Mouse (Mus musculus) forebrain, embryonic 12.5 days (tissue): ENCODE measurements around the gene Ecsit. TPM values are rescaled to one million over a fixed set of nuclear protein-coding genes. Genes with fewer than 3 reads are reported as not detected.

ENCODE experiments used
- ATAC-seq: fragments of 200-750 bp; cut with Nextera tagmentation; 2 replicates; pipeline ENCODE4 v1.8.0; 2017; ENCODE audit warnings: moderate TSS enrichment; ENCODE audit not compliant: low FRiP score
- H3K27ac ChIP-seq: fragments of 300-500 bp; sonication (generic); 2 replicates; pipeline ENCODE4 v1.5.1; 2016; ENCODE audit warnings: mild to moderate bottlenecking
- H3K27me3 ChIP-seq: fragments of 300-500 bp; sonication (generic); 2 replicates; pipeline ENCODE4 v1.6.1; 2016; ENCODE audit warnings: mild to moderate bottlenecking
- H3K36me3 ChIP-seq: fragments of 300-500 bp; sonication (generic); replicated peaks from 2 replicates; pipeline ENCODE4 v1.6.1; 2016; ENCODE audit warnings: mild to moderate bottlenecking
- H3K4me1 ChIP-seq: fragments of 300-500 bp; sonication (generic); 2 replicates; pipeline ENCODE4 v1.6.1; 2016
- H3K4me2 ChIP-seq: fragments of 300-500 bp; sonication (generic); 2 replicates; pipeline ENCODE4 v1.6.1; 2016; ENCODE audit warnings: mild to moderate bottlenecking, moderate library complexity
- H3K4me3 ChIP-seq: fragments of 300-500 bp; sonication (generic); replicated peaks from 2 replicates; pipeline ENCODE4 v1.5.1; 2016; ENCODE audit warnings: mild to moderate bottlenecking
- H3K9ac ChIP-seq: fragments of 300-500 bp; sonication (generic); 2 replicates; pipeline ENCODE4 v1.6.1; 2016; ENCODE audit warnings: mild to moderate bottlenecking
- H3K9me3 ChIP-seq: fragments of 300-500 bp; sonication (generic); 2 replicates; pipeline ENCODE4 v1.6.1; 2016
- WGBS: fragments of 180-500 bp; shearing (Covaris S2); methylation state at CpG from one replicate; pipeline ENCODE4 v1.1.7; 2016; 5-methylcytosine and 5-hydroxymethylcytosine counted together
- polyA plus RNA-seq: library from polyadenylated mRNA; unstranded; fragments of >200 nt; fragmentation: Nextera tagmentation; extraction: Ambion mirVana; gene quantifications from 2 replicates; pipeline ENCODE4 v1.2.1, GENCODE M21; 2016

The Ecsit gene
- polyA plus RNA-seq, 1 experiment from 2014 or later = 35.0 TPM

DNA sequence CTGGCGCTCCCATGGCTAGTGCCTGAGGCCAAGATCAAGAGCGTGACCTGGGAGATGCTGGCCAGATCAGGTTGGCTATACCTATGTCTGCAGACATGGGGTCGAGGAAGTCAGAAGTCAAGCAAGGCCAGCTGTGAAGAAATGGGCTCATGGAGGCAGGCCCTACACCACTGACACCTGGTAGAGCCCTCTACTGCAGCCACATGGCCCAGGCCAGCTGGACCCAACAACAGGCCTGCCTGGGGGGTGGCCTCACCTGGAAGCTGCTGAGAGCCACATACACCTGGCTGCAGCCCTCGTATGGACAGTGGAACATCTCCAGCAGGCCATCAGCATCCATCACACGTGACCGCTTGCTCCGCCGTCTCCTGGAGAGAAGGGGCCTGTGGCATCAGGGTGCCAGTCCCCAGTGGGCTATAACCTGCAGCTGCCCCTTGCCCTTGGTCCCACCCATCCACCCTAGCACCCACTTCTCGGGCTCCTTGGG, 28.2 kb downstream of the Ecsit start:
- H3K4me3 ChIP-seq = no peak overlapping the region
- H3K4me2 ChIP-seq = no peak overlapping the region
- H3K27me3 ChIP-seq = peaks cover 29% of the 10 kb centered on the region
- no peaks in the 10 kb centered on the region for H3K9me3 ChIP-seq
- H3K27ac ChIP-seq = no peak overlapping the region
- no peak overlapping the region for H3K9ac ChIP-seq
- H3K36me3 ChIP-seq = peaks cover 47% of the 10 kb centered on the region
- ATAC-seq = no peak
- H3K4me1 ChIP-seq = peaks cover 9% of the 10 kb centered on the region
- 94% methylated on average over 9 of the region's 9 CpGs for WGBS

GRCm38 (mm10) chr9:22056303-22056910, 28.8 kb downstream of the Ecsit start:
- H3K9ac ChIP-seq = no peak overlapping the region
- H3K27ac ChIP-seq = no peak overlapping the region
- no peak overlapping the region for H3K4me2 ChIP-seq
- no peak for ATAC-seq
- 84% methylated on average over 9 of the region's 9 CpGs for WGBS
- H3K4me3 ChIP-seq = no peak overlapping the region
- peaks cover 32% of the 10 kb centered on the region for H3K27me3 ChIP-seq
- peaks cover 42% of the 10 kb centered on the region for H3K36me3 ChIP-seq
- H3K4me1 ChIP-seq = peaks cover 11% of the 10 kb centered on the region
- no peaks in the 10 kb centered on the region for H3K9me3 ChIP-seq

GRCm38 (mm10) chr9:22055713-22056112, 29.5 kb downstream of the Ecsit start:
- 42% methylated on average over 29 of the region's 29 CpGs for WGBS

GRCm38 (mm10) chr9:22054411-22055076, 30.7 kb downstream of the Ecsit start:
- peaks cover 25% of the 10 kb centered on the region for H3K4me1 ChIP-seq
- H3K27ac ChIP-seq = no peak overlapping the region
- H3K9ac ChIP-seq = no peak overlapping the region
- peaks cover 27% of the 10 kb centered on the region for H3K36me3 ChIP-seq
- H3K9me3 ChIP-seq = no peaks in the 10 kb centered on the region
- peaks cover 32% of the 10 kb centered on the region for H3K27me3 ChIP-seq
- peak overlapping the region; percentile 46 for H3K4me2 ChIP-seq
- WGBS = 3% methylated on average over 32 of the region's 32 CpGs
- peak overlapping the region; percentile 11 for H3K4me3 ChIP-seq
- ATAC-seq = peak; percentile 8; the same call in 1 of the 2 replicates

More at GRCm38 (mm10) chr9:22055713-22056112, 29.5 kb downstream of the Ecsit start:
- peaks cover 35% of the 10 kb centered on the region for H3K36me3 ChIP-seq
- H3K4me1 ChIP-seq = peaks cover 13% of the 10 kb centered on the region
- no peaks in the 10 kb centered on the region for H3K9me3 ChIP-seq
- no peak for ATAC-seq
- H3K27ac ChIP-seq = no peak overlapping the region
- peaks cover 32% of the 10 kb centered on the region for H3K27me3 ChIP-seq
- no peak overlapping the region for H3K4me2 ChIP-seq
- H3K9ac ChIP-seq = no peak overlapping the region
- H3K4me3 ChIP-seq = no peak overlapping the region

DNA sequence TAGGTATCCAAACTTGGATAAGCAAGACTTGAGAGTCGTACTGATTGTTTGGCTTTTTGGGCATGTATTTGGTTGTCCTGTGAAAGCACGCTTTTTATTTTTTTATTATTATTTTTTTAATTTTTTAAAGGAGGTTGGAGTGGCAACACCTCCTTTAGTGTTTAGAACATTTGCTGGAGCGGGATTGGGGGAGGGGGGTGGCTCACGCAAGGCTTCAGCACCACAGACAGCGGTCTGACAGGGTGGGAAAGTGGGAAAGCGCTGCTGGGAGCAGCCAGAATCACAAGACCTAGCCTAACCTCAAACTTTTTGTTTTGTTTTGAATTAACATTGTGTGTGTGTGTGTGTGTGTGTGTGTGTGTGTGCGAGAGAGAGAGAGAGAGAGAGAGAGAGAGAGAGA, 31.6 kb downstream of the Ecsit start:
- Histone ChIP-seq H3K4me1 (peaks cover 34% of the 10 kb centered on the region), H3K9ac (no peak overlapping the region), H3K4me3 (no peak overlapping the region), H3K27me3 (peaks cover 32% of the 10 kb centered on the region), H3K36me3 (peaks cover 27% of the 10 kb centered on the region), H3K4me2 (no peak overlapping the region), H3K27ac (no peak overlapping the region), H3K9me3 (no peaks in the 10 kb centered on the region)
- 40% methylated on average over 7 of the region's 7 CpGs for WGBS
- ATAC-seq = no peak

DNA sequence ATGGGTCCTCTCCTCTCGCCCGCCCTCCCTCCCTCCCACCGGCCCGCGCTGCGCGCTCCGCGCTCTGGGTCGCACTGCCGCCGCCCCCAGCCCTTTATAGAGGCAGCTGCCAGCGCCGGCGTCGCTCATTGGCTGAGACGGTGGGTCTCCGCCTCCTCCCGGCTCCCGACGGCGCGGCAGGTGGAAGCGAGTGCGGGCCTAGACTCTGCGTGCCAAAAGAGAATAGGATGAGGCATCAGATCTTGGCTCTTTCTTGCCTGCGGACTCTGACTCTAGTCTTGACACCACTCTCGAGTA, 33.3 kb downstream of the Ecsit start, which contains the start of gene Elavl3:
TSS of gene Elavl3 (minus strand) at position 66 of the 297 bp plus-strand sequence.
- H3K27me3 ChIP-seq = peaks cover 32% of the 10 kb centered on the region
- WGBS = 1% methylated on average over 27 of the region's 28 CpGs

DNA sequence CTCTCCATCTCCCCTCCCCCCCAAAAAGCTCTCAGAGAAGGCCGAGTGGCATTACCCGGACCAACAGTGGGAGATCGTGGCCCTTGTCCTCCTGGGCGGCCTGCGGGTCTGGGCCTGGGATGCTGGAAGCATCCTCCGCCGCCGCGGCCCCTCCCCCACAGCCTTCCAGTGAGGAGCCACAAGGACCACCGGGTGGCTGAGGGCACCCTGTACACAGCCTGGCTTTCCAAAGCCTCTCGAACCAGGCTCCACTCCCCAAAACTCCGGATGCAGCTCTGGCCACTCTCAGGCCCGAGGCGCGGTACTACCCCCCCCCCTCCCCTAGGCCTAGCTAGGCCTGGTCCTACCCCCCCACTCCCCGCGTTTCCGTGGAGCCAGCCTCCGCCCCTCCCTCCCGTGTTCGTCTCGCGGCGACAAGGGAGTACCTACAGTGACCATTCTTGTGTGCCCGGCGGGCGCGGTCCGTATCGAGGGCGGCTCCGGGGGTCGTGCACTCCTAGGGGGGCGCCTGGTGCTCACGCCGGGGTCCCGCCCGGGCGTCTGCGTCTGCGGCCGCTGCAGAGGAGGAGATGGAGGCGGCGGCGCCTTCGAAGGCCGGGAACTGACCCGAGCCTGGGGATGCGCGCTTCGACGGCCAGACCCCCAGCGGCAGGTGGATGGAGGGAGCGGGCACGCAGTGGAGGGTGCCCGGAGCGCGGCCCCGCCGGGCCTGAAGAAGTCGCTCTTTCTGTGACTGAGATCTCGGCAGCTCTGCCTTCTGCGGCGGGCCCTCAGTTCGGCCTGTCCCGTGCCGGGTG, 33.9 kb downstream of the Ecsit start:
- H3K27ac ChIP-seq = peak overlapping the region; percentile 92
- peak; percentile 34 for ATAC-seq
- peak overlapping the region; percentile 94 for H3K9ac ChIP-seq
- under 1% methylated on average over 42 of the region's 67 CpGs for WGBS
- H3K27me3 ChIP-seq = peaks cover 32% of the 10 kb centered on the region
- H3K4me2 ChIP-seq = peak overlapping the region; percentile 63
- H3K4me3 ChIP-seq = peak overlapping the region; percentile 88
- H3K9me3 ChIP-seq = no peaks in the 10 kb centered on the region
- H3K36me3 ChIP-seq = 0 out of 2 replicates have a peak, but pooled peaks cover 6% of the 10 kb centered on the region
- H3K4me1 ChIP-seq = peaks cover 51% of the 10 kb centered on the region

More for the DNA sequence above, 33.3 kb downstream of the Ecsit start, which contains the start of gene Elavl3:
- Histone ChIP-seq H3K9ac (peak within 1 kb of the TSS; percentile 94), H3K9me3 (no peaks in the 10 kb centered on the region), H3K36me3 (peaks cover 10% of the 10 kb centered on the region), H3K4me2 (peak within 1 kb of the TSS; percentile 63), H3K4me1 (peaks cover 51% of the 10 kb centered on the region), H3K27ac (peak within 1 kb of the TSS; percentile 92), H3K4me3 (peak within 1 kb of the TSS; percentile 88)
- ATAC-seq = peak; percentile 87

DNA sequence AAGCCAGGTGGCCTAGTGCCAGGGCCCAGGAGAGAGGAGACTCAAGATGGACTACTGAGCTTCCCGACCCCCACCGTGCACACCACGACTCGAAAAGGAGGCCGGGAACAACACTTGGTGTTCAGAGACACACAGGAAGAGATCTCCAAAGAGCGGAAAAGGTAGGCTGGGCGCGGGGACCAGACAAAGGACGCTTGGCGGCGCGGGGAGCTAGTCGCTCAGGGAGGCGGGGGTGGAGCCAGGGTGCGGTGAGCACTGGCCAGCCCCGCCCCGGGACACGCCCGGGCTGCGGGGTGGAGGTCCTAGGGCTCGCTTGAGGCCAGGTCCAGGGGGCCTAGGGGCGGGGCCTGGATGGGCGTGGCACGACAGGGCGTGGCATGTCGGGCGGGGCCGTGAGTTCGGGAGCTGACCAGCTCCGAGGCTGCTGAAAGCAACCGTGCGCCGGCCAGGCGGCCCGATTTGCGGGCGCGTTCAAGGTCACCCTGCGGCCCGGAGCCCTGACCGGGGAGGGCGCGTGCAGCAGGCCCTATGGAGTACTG, 34.8 kb downstream of the Ecsit start:
- Histone ChIP-seq H3K4me2 (peak overlapping the region; percentile 63), H3K27me3 (peaks cover 26% of the 10 kb centered on the region), H3K27ac (peak overlapping the region; percentile 92), H3K9ac (peak overlapping the region; percentile 94), H3K4me3 (peak overlapping the region; percentile 88), H3K9me3 (no peaks in the 10 kb centered on the region), H3K36me3 (0 out of 2 replicates have a peak, but pooled peaks cover 5% of the 10 kb centered on the region), H3K4me1 (peaks cover 51% of the 10 kb centered on the region)
- ATAC-seq = peak; percentile 74
- WGBS = under 1% methylated on average over 43 of the region's 43 CpGs

- WGBS = 31% methylated on average over 4 of the region's 4 CpGs
- Histone ChIP-seq H3K4me2 (peak overlapping the region; percentile 63), H3K4me3 (peak overlapping the region; percentile 88), H3K36me3 (0 out of 2 replicates have a peak, but pooled peaks cover 5% of the 10 kb centered on the region), H3K4me1 (peaks cover 54% of the 10 kb centered on the region), H3K27ac (peak overlapping the region; percentile 92), H3K9me3 (no peaks in the 10 kb centered on the region), H3K27me3 (peaks cover 22% of the 10 kb centered on the region), H3K9ac (peak overlapping the region; percentile 94)
- ATAC-seq = no peak
Measured at GRCm38 (mm10) chr9:22049721-22050270, 35.4 kb downstream of the Ecsit start.

- Histone ChIP-seq H3K4me2 (peak overlapping the region; percentile 63), H3K4me3 (peak overlapping the region; percentile 88), H3K36me3 (0 out of 2 replicates have a peak, but pooled peaks cover 5% of the 10 kb centered on the region), H3K4me1 (peaks cover 51% of the 10 kb centered on the region), H3K27me3 (peaks cover 17% of the 10 kb centered on the region), H3K9me3 (no peaks in the 10 kb centered on the region), H3K27ac (peak overlapping the region; percentile 92), H3K9ac (peak overlapping the region; percentile 94)
- no peak for ATAC-seq
- WGBS = 50% methylated on average over 11 of the region's 11 CpGs
Measured at GRCm38 (mm10) chr9:22049315-22049714, 35.9 kb downstream of the Ecsit start.

- Histone ChIP-seq H3K9me3 (no peaks in the 10 kb centered on the region), H3K4me1 (peaks cover 50% of the 10 kb centered on the region), H3K27ac (no peak overlapping the region), H3K27me3 (peaks cover 6% of the 10 kb centered on the region), H3K36me3 (0 out of 2 replicates have a peak, but pooled peaks cover 5% of the 10 kb centered on the region), H3K9ac (no peak overlapping the region), H3K4me3 (no peak overlapping the region), H3K4me2 (0 out of 2 replicates have a peak overlapping the region, but pooled peaks have one; percentile 1)
- no peak for ATAC-seq
- WGBS = 63% methylated on average over 9 of the region's 9 CpGs
Measured at GRCm38 (mm10) chr9:22047329-22047728, 37.9 kb downstream of the Ecsit start.
